Mouse (Mus musculus): ENCODE measurements around the gene Fem1b. TPM values are rescaled to one million over a fixed set of nuclear protein-coding genes. Genes with fewer than 3 reads are reported as not detected.

The Fem1b gene
- polyA plus RNA-seq, 1 experiment, result 0.32 TPM

- TF ChIP-seq GATA1 (IDR thresholded peaks at IDR 0.05; ENCODE audit: low read length) (no peak), TAL1 (IDR thresholded peaks at IDR 0.05; ENCODE audit: low read length) (no peak)
- H3K27me3 ChIP-seq (ENCODE audit: control insufficient read depth), result no peaks in the 10 kb centered on the region
- peaks cover 12% of the 10 kb centered on the region; the same call in 1 of the 2 replicates for H3K9me3 ChIP-seq (ENCODE audit: control insufficient read depth, low read length)
- no peaks in the 10 kb centered on the region for H3K36me3 ChIP-seq (ENCODE audit: control insufficient read depth)
- no peaks in the 10 kb centered on the region for H3K4me1 ChIP-seq (ENCODE audit: control insufficient read depth)
- no peak overlapping the region for H3K4me3 ChIP-seq (replicated peaks)
Observed at GRCm38 (mm10) chr9:62744558-62745275, 67.0 kb downstream of the Fem1b start.

Other genes starting within 250 kb of the Fem1b start
- not detected in 2 replicates for gene Itga11, start 134.1 kb downstream of the Fem1b start, polyA plus RNA-seq (2012)
- 2.2 and 2.7 TPM in 2 replicates for gene Cln6, start 26.9 kb upstream of the Fem1b start, polyA plus RNA-seq (2012)
- not detected in 2 replicates for gene Calml4, start 46.1 kb upstream of the Fem1b start, polyA plus RNA-seq (2012)
- gene Pias1, start 176.0 kb upstream of the Fem1b start, polyA plus RNA-seq (2012), result 0.29 and 0.32 TPM in 2 replicates

Data from erythroblast, embryonic 14.5 days (primary cell).